Mouse (Mus musculus): ENCODE data around the gene Lrrc75a. TPM values are rescaled to one million over a fixed set of nuclear protein-coding genes. Genes with fewer than 3 reads are reported as not detected.

Lrrc75a gene
- polyA plus RNA-seq, 1 experiment from 2014 or later = 14.3 TPM

GRCm38 (mm10) chr11:62601732-62602618 is 46.3 kb downstream of the Lrrc75a start:
- peak overlapping the region; percentile 70 for H3K9ac ChIP-seq (ENCODE audit: low read length)
- ATAC-seq (replicated peaks; ENCODE audit: low FRiP score) = peak; percentile 3; the same call in 1 of the 2 replicates
- H3K4me1 ChIP-seq (replicated peaks; ENCODE audit: control insufficient read depth, insufficient read depth, low read length) = peaks cover 18% of the 10 kb centered on the region
- no peaks in the 10 kb centered on the region for H3K9me3 ChIP-seq (ENCODE audit: control insufficient read depth, low read length)
- H3K4me2 ChIP-seq (ENCODE audit: low read depth, low read length, severe bottlenecking) = peak overlapping the region; percentile 53
- no peaks in the 10 kb centered on the region for H3K27me3 ChIP-seq (ENCODE audit: control insufficient read depth, insufficient read depth, low read length)
- DNase-seq (ENCODE audit: low spot score) = no peak
- H3K4me3 ChIP-seq (ENCODE audit: low read depth, low read length) = peak overlapping the region; percentile 97
- H3K36me3 ChIP-seq (ENCODE audit: control insufficient read depth, insufficient read depth, low read length) = peaks cover 13% of the 10 kb centered on the region
- peak overlapping the region; percentile 73 for H3K27ac ChIP-seq (ENCODE audit: low read depth, low read length)
- WGBS = 12% methylated on average over 17 of the region's 17 CpGs

GRCm38 (mm10) chr11:62598571-62598970 is 49.8 kb downstream of the Lrrc75a start:
- ATAC-seq (replicated peaks; ENCODE audit: low FRiP score) (no peak), DNase-seq (ENCODE audit: low spot score) (no peak)
- 86% methylated on average over 4 of the region's 4 CpGs for WGBS
- Histone ChIP-seq H3K27ac (ENCODE audit: low read depth, low read length) (no peak overlapping the region), H3K4me1 (replicated peaks; ENCODE audit: control insufficient read depth, insufficient read depth, low read length) (0 out of 2 replicates have a peak, but pooled peaks cover 1% of the 10 kb centered on the region), H3K9me3 (ENCODE audit: control insufficient read depth, low read length) (no peaks in the 10 kb centered on the region), H3K36me3 (ENCODE audit: control insufficient read depth, insufficient read depth, low read length) (no peaks in the 10 kb centered on the region), H3K4me2 (ENCODE audit: low read depth, low read length, severe bottlenecking) (no peak overlapping the region), H3K27me3 (ENCODE audit: control insufficient read depth, insufficient read depth, low read length) (no peaks in the 10 kb centered on the region), H3K9ac (ENCODE audit: low read length) (no peak overlapping the region), H3K4me3 (ENCODE audit: low read depth, low read length) (no peak overlapping the region)

DNA sequence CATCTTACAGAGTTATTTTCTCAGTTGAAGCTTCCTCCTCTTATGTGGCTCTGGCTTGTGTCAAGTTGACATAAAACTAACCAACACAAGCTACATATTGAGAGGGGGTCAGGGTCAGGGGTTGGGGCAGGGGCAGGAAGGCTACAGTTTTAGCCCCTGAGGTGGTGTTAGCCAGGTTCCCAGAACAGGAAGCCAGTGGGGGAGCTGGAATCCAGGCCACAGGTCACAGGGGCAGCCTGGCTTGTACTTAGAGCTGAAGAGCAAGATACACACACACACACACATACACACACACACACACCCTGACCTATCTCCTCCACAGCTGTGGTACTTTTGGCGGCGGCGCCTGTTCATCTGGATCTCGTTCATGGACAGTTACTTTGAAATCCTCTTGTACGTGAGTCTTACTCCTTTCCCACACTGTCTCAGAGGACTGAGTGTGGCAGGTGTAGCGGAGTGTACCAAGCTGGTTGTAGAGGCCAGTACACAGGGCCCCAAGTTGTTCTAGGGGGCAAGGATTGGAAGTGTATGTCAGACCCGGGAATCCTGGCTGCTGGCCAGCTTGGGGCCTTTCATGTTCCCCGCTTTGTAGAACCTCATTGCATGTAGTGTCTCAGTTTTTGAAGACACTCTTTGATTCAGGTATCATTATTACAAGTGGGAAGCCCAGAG is 56.3 kb downstream of the Lrrc75a start:
- Histone ChIP-seq H3K4me3 (ENCODE audit: low read depth, low read length) (no peak overlapping the region), H3K27ac (ENCODE audit: low read depth, low read length) (no peak overlapping the region), H3K36me3 (ENCODE audit: control insufficient read depth, insufficient read depth, low read length) (no peaks in the 10 kb centered on the region), H3K4me1 (replicated peaks; ENCODE audit: control insufficient read depth, insufficient read depth, low read length) (no peaks in the 10 kb centered on the region), H3K9ac (ENCODE audit: low read length) (no peak overlapping the region), H3K4me2 (ENCODE audit: low read depth, low read length, severe bottlenecking) (no peak overlapping the region), H3K27me3 (ENCODE audit: control insufficient read depth, insufficient read depth, low read length) (no peaks in the 10 kb centered on the region), H3K9me3 (ENCODE audit: control insufficient read depth, low read length) (no peaks in the 10 kb centered on the region)
- ATAC-seq (replicated peaks; ENCODE audit: low FRiP score) (no peak), DNase-seq (ENCODE audit: low spot score) (no peak)
- 78% methylated on average over 8 of the region's 8 CpGs for WGBS

DNA sequence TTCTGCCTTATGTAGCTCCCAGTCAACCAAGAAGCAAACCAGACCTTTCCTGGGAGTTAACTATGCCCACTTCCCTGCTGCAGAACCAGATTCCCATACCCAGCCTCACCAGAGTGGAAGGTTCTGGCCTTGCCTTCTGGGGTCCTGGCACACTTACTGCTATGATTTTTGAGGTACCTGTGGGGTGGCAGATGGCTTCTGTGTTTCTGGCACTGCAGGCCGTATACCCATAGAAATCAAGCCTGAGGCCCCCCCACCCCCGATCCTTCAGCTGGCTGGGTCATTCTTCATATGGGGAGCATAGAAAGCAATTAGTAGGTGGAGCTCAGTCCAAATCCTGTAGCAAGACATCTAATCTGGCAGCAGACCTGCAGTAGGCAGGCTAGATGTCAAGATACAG is 57.3 kb downstream of the Lrrc75a start:
- no peak overlapping the region for H3K4me2 ChIP-seq (ENCODE audit: low read depth, low read length, severe bottlenecking)
- no peak overlapping the region for H3K27ac ChIP-seq (ENCODE audit: low read depth, low read length)
- H3K9ac ChIP-seq (ENCODE audit: low read length) = no peak overlapping the region
- H3K36me3 ChIP-seq (ENCODE audit: control insufficient read depth, insufficient read depth, low read length) = no peaks in the 10 kb centered on the region
- H3K27me3 ChIP-seq (ENCODE audit: control insufficient read depth, insufficient read depth, low read length) = no peaks in the 10 kb centered on the region
- DNase-seq (ENCODE audit: low spot score) = no peak
- H3K4me3 ChIP-seq (ENCODE audit: low read depth, low read length) = no peak overlapping the region
- no peaks in the 10 kb centered on the region for H3K4me1 ChIP-seq (replicated peaks; ENCODE audit: control insufficient read depth, insufficient read depth, low read length)
- WGBS = 81% methylated on average over 2 of the region's 2 CpGs
- ATAC-seq (replicated peaks; ENCODE audit: low FRiP score) = no peak
- H3K9me3 ChIP-seq (ENCODE audit: control insufficient read depth, low read length) = no peaks in the 10 kb centered on the region

DNA sequence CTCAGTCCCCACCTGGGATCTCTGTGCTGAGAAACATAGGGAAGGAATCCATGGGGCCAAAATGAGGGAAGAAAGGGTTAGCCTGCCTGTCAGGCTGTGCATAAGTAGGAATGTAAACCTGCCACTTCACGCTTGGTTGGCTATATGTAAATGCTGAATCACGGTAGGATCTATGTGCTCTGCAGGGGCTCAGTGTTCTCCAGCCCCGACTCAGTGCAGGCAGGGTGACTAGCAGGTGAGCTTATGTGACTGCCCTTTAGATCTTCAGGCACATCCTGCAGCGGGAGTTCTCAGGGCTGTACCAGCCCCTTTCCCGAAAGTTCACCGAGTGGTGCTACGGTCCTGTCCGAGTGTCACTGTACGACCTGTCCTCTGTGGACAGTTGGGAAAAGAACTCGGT is 58.9 kb downstream of the Lrrc75a start:
- Histone ChIP-seq H3K4me3 (ENCODE audit: low read depth, low read length) (no peak overlapping the region), H3K27me3 (ENCODE audit: control insufficient read depth, insufficient read depth, low read length) (no peaks in the 10 kb centered on the region), H3K27ac (ENCODE audit: low read depth, low read length) (no peak overlapping the region), H3K36me3 (ENCODE audit: control insufficient read depth, insufficient read depth, low read length) (no peaks in the 10 kb centered on the region), H3K9me3 (ENCODE audit: control insufficient read depth, low read length) (no peaks in the 10 kb centered on the region), H3K4me1 (replicated peaks; ENCODE audit: control insufficient read depth, insufficient read depth, low read length) (no peaks in the 10 kb centered on the region), H3K4me2 (ENCODE audit: low read depth, low read length, severe bottlenecking) (no peak overlapping the region), H3K9ac (ENCODE audit: low read length) (no peak overlapping the region)
- ATAC-seq (replicated peaks; ENCODE audit: low FRiP score) (no peak), DNase-seq (ENCODE audit: low spot score) (no peak)
- 81% methylated on average over 10 of the region's 10 CpGs for WGBS

GRCm38 (mm10) chr11:62587034-62587433 is 61.3 kb downstream of the Lrrc75a start:
- WGBS = 88% methylated on average over 5 of the region's 5 CpGs
- DNase-seq (ENCODE audit: low spot score) (no peak), ATAC-seq (replicated peaks; ENCODE audit: low FRiP score) (no peak)

GRCm38 (mm10) chr11:62584671-62585206 is 63.6 kb downstream of the Lrrc75a start:
- H3K4me3 ChIP-seq (ENCODE audit: low read depth, low read length) = no peak overlapping the region
- H3K27me3 ChIP-seq (ENCODE audit: control insufficient read depth, insufficient read depth, low read length) = no peaks in the 10 kb centered on the region
- H3K36me3 ChIP-seq (ENCODE audit: control insufficient read depth, insufficient read depth, low read length) = no peaks in the 10 kb centered on the region
- H3K9ac ChIP-seq (ENCODE audit: low read length) = no peak overlapping the region
- no peaks in the 10 kb centered on the region for H3K4me1 ChIP-seq (replicated peaks; ENCODE audit: control insufficient read depth, insufficient read depth, low read length)
- ATAC-seq (replicated peaks; ENCODE audit: low FRiP score) (no peak), DNase-seq (ENCODE audit: low spot score) (no peak)
- H3K9me3 ChIP-seq (ENCODE audit: control insufficient read depth, low read length) = no peaks in the 10 kb centered on the region
- WGBS = 88% methylated on average over 9 of the region's 9 CpGs
- H3K27ac ChIP-seq (ENCODE audit: low read depth, low read length) = no peak overlapping the region
- H3K4me2 ChIP-seq (ENCODE audit: low read depth, low read length, severe bottlenecking) = no peak overlapping the region

More at GRCm38 (mm10) chr11:62587034-62587433, 61.3 kb downstream of the Lrrc75a start:
- no peak overlapping the region for H3K9ac ChIP-seq (ENCODE audit: low read length)
- H3K27me3 ChIP-seq (ENCODE audit: control insufficient read depth, insufficient read depth, low read length) = no peaks in the 10 kb centered on the region
- H3K27ac ChIP-seq (ENCODE audit: low read depth, low read length) = 0 out of 2 replicates have a peak overlapping the region, but pooled peaks have one; percentile 12
- no peak overlapping the region for H3K4me2 ChIP-seq (ENCODE audit: low read depth, low read length, severe bottlenecking)
- H3K4me3 ChIP-seq (ENCODE audit: low read depth, low read length) = no peak overlapping the region
- H3K9me3 ChIP-seq (ENCODE audit: control insufficient read depth, low read length) = no peaks in the 10 kb centered on the region
- H3K36me3 ChIP-seq (ENCODE audit: control insufficient read depth, insufficient read depth, low read length) = no peaks in the 10 kb centered on the region
- H3K4me1 ChIP-seq (replicated peaks; ENCODE audit: control insufficient read depth, insufficient read depth, low read length) = no peaks in the 10 kb centered on the region

GRCm38 (mm10) chr11:62583031-62583430 is 65.3 kb downstream of the Lrrc75a start:
- WGBS = 67% methylated on average over 6 of the region's 6 CpGs

More at GRCm38 (mm10) chr11:62583031-62583430, 65.3 kb downstream of the Lrrc75a start:
- Histone ChIP-seq H3K27me3 (ENCODE audit: control insufficient read depth, insufficient read depth, low read length) (no peaks in the 10 kb centered on the region), H3K4me1 (replicated peaks; ENCODE audit: control insufficient read depth, insufficient read depth, low read length) (no peaks in the 10 kb centered on the region), H3K36me3 (ENCODE audit: control insufficient read depth, insufficient read depth, low read length) (no peaks in the 10 kb centered on the region), H3K4me3 (ENCODE audit: low read depth, low read length) (no peak overlapping the region), H3K4me2 (ENCODE audit: low read depth, low read length, severe bottlenecking) (no peak overlapping the region), H3K9me3 (ENCODE audit: control insufficient read depth, low read length) (no peaks in the 10 kb centered on the region), H3K9ac (ENCODE audit: low read length) (no peak overlapping the region), H3K27ac (ENCODE audit: low read depth, low read length) (no peak overlapping the region)
- no peak for ATAC-seq (replicated peaks; ENCODE audit: low FRiP score)
- no peak for DNase-seq (ENCODE audit: low spot score)
